Mouse (Mus musculus) embryo, embryonic 11 days (tissue): ENCODE results near the gene Parp8.

Experiments
- DNase-seq: peaks from one replicate; pipeline ENCODE4 v3.0.0-alpha.2; 2015

Gene Parp8

DNA sequence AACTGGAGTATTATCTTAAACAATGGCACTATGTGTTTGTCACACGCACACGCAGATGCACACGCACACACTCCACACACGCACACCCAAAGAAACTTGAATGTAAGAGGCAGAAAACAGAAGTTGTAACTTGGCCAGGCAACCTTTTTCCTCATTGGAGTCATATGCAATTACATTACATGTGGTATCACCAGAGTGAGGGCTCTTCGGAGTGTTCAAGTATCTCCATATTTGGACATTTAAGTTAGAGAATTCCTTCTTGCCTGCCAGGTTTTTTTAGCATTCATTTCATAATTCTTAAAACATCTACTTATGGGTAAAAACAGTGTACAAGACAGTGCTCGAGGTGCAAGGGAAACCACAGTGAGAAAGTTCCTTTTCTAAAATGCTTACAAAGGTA lies 6.7 kb downstream of the Parp8 start:
- DNase-seq, result no peak

DNA sequence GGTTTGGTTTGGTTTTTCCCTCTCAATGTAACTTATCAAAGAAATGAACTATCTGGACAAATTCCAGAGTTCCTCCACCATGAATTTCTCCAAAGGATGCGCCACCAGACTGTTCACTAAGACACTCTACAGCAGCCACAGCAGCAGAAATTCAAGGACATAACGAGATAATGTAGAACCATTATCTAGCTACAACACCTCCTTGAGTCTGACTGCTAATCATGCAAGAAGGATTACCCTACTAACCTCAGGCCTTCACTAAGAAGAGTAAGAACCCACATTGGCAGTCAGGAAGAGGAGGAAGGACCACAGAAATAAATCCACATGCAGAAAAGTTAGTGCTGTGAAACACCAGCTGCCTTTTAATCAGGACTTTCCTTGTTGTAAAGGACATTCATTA lies 11.8 kb downstream of the Parp8 start:
- DNase-seq, result no peak

DNA sequence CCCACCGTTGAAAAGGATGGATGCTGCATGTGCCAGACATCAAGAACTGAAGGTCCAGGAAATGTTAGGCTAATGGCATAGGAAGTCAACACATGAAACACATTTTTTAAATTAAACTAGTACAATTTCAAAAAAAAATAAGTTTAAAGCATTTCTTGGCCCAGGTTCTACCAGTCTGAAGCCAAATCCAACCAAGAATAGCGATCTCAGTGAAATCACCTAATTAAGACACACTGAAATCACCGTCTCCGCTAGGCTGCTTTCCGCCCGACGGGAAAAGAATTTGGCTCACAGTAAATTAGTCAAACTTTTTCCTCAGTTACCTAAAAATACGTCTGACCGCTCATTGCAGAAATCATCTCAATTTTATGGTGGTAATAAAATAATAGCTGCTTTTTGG lies 13.3 kb downstream of the Parp8 start:
- DNase-seq, result no peak

DNA sequence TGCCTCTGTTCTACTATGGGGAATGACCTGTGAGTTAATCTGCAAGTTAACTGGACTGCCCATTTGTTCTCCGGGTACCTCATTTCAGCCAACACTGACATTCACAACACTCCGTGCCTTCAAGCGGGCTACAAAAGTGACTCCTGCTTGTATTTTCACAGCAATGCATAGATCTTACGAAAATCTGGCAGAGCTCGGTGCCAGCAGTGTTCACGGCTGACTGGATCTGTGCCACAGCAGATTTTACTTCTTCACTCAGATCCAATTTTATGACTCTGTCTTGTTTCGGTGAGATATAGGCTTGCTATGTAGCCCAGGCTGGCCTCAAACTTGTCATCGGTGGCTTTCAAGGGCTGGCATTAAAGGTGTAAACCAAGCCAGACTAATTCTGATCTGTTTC lies 15.2 kb downstream of the Parp8 start:
- DNase-seq, result no peak

DNA sequence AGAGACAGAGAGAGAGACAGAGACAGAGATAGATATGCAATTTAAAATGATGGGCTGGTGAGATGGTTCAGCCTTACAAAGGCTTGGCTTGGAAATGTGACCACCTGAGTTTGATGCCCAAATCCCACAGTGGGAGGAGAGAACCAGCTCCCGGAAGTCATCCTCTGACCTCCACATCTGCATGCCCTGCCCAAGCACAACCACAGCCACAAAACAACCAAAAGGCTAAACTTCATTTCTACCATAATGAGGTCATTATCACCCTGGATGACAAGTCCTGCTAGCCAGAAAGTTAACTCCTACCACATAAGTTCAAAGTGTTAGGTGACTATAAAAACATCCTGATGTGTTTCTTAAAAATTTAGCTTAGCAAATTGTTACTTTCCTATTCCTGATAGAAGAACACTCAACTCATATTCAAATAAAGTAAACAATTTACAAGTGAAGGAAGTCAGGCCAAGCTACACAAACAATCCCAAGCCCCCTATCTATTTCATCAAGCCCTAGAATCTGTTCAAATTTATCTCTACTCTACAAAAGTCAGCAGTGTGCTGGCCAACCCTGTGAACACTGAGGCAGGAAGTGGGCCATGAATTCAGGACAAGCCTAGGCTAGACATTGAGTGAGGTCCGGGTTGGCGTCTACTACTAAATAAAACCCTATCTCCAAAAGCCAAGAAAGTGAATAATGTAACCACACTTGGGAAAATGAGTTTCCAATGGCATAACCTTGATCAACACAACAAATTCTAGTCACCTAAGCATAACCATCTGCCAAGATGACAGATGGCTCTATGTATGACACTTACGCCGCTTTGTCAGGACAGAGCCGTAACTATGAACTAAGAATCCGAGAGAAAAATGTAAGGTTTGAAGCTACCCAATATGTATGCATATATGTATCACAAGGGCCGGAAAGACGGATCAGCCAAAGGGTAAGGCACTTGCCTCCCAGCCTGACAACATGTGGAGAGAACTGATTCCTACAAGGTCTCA lies 17.0 kb downstream of the Parp8 start:
- no peak for DNase-seq

DNA sequence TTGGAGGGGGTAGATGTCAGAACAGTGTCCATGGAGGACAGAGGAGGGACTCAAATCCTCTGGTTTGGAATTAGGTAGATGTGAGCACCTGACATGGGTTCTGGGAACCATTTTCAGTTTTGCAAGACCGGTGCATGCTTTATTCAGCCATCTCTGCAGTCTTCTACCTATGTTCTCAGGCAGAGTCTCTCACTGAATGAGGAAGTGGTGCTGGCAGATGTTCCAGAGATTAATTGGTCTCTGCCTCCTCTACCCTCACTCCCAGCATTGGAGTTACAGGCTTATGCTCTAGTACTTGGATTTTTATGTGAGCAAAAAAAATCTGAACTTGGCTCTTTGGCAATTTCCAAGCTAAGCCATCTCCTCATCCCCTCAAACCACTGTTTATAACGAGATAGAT lies 17.8 kb downstream of the Parp8 start:
- DNase-seq, result no peak

DNA sequence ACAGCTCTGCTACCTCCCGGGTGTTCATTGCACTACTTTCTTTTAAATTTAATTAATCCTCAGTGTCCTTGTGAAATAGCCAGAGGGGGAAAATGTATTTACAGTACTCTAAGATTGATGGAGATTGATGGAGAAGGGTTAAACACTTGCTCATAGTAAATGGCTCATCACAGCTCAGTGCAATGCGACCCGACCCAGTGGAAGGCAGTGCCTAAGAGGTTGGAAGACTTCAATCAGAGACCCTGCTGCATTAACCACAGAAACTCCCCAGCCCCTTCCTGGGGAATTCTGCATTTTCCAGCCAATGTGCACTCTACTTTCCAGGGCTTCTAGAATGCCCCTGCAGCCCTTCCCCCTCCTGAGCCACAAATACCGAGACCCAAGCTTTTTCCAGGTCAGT lies 18.7 kb downstream of the Parp8 start:
- DNase-seq, result no peak

DNA sequence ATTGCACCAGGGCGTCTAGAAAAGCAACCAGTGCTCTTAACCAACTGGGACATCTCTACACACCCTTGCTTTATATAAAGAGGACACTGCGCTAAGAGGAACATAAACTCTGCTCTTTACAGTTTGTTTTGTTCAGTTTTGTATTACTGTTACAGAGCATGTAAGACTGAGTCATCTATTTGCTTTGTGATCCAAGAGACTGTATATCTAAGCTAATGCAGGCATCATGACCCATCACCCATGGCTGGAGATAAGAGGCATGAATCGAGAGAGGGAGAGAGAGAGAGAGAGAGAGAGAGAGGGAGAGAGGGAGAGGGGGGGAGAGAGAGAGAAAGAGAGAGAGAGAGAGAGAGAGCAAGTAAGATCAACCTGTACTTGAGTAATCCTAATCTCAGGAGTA lies 24.8 kb downstream of the Parp8 start:
- DNase-seq, result no peak

DNA sequence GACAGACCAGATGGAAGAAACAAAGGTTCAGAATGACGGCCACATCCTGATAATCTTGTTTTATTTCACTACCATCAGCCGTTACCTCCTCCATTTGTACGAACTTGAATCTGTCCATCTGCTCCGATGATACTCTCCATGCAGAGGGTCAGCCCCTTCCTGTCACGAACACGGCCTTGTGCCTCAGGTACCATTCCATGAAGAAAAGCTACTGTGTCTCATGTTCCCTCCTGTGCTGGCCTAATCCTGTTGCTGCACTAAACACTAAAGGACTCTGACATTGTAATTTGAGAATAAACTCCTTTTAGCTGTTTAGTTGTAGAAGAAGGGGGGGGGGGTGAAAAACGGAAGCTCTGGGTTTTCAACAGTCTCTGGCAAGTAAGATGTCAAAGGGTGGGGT lies 33.8 kb downstream of the Parp8 start:
- no peak for DNase-seq

DNA sequence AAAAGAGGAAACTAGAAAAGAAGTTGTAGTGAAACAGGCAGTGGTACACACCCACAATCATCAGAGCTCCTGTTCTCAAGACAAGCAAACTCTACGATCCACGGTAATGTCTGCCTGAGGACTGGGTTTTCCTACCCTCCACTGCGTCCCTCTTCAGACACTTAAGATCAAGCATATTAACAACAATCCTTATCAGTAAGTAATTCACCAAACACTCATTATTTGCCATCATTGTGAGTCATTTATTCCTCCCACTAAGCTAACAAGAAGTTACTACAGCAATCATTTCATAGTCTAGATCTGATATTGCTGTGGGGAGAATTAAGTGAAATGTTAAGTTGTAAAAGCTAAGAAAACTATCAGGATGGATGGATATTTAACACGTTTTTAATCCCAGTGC lies 35.0 kb downstream of the Parp8 start:
- no peak for DNase-seq

DNA sequence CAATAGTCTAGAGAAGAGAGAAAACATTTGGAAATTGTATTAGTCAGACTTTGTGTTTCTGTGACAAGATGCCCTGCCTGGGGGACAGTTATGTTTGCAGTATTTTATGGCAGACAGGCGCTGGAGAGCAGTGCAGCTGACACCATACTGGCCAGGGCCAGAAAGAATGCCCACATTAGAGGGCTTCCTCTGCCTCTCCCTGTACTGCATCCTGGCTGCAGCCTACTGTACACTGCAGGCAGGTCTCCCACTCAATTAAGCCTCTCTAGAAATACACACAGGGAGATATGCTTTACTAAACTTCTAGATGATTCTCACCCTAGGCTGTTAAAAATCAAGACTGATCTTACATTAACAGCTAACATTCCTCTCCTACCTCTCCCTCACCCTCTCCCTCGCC lies 36.6 kb downstream of the Parp8 start:
- no peak for DNase-seq

DNA sequence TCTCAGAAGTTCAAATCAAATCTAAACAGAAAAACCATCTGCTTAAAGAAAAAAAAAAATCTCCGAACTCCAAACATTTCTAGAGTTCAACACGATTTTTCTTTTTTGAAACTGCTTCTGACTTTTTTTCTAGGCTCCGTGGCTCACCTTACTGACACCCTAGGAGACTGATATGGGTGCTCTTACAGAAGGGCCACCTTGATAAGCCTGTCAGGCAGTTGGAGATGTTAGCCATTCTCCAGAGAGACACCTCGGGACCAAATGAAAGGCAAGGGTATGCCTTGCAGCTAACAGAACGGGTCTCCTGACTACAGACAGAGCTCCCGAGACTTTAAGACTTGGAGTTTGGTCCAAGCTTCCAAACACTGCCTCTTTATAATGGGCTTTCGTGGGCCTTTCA lies 37.1 kb downstream of the Parp8 start:
- DNase-seq, result no peak

DNA sequence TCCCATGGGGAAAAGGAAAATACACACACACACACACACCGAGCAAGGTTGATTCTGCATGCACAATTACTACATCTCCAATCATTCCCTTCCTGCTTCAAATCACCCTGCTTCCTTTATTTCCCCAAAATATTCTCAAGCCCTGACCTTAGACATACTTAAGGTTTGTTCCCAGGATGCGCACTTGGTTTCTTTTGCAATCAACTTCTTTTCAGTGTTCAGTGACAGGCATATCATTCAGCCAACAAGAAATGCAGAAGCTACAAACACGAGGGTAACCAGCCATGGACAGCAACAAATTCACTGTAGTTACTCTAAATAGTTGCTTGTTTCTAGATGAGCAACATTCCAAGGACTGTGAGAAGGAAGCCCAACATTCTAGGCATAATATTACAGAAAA lies 38.1 kb downstream of the Parp8 start:
- DNase-seq, result no peak

DNA sequence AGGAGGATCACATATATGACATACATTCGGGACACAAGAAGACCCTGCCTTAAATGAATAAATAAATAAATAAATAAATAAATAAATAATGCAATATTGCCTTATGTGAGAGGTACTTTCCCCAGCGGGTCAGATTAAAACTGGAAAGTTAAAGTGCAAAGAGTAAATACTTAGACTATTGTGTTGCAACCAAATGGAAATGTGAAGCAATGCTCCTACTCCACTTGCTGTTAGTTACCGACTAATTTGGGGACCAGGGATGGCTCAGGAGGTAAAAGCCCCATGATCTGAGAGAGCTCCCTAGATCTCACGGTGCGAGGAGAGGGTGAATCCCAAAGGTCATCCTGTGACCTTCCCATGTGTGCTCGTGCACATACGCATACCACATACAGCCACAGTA lies 38.7 kb downstream of the Parp8 start:
- DNase-seq, result no peak

DNA sequence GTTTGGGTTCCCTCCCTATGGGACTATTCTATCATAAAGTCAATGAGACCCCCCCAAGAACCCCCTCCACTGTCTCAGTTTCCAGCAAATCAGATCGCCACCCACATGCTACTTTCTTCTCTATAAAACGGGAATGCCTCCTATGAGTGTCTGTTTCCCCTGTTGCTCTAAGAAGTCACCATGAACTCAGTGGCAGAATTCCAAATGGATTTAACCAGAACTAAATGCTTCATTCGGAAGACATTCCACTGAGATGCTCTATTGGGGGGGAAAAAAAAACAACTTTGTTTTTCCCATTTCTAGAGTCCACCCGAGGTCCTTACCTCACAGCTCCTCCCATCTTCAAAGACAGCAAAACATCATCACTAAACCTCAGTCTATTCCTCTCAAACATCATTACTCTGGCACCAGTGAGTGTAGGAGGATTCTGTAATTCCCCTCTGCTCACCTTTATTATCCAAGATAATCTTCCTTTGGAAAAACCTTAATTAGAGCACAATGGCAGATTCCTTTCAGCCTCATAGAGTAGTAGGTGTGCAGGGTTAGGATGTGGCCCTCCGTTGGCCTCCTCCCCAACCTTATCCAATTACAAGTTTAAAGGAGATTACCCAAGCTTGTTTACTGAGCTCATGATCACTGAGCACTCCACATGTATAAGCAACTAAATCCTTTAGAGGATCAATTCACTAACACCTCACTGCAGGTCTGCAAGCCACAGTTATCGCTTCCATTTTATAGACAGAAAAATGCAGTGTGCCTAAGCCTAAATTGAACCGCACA lies 51.1 kb downstream of the Parp8 start:
- DNase-seq, result no peak

DNA sequence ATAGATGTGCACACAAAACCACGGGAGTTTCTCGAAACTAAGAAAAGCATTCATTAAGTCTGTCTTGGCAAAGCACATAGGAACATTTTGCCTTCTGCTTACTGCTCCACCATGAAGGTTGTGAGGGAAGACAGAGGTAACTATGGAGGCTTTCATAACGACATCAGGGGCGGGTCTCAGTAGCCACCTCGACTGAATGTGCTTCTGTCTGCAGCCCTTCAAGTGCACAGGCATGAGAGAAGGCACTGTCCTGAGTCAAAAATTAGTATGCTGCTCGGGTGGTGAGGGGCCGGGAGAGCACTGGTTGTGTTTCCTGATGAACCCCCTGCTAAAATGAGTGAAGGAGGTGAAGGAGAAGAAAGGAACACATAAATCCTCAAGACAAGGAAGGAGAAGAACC lies 51.8 kb downstream of the Parp8 start:
- DNase-seq, result no peak

DNA sequence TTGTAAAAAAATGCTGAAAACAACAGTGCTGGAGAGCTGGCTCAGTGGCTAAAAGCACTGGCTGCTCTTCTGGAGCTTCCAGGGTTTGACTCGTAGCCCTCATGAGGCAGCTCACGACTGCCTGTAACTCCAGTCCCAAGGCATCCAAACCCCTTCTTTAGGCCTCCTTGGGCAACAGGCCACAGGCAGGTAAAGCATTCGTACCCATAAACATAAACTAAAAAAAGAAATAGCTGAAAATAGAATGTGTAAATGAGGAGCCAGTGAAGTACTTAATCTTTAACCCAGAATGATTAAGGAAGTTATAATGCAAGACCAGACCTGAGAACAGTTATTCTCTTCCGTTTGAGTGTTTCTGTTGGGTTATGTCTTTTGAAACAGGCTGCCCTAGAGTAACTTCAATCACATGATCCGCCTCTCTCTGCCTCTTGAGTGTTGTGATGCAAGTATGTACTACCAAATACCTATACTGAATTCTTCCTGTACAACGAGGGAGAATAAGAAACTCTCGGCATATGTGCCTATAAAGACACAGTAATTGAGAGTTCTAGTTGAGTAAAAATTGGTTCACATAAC lies 53.2 kb downstream of the Parp8 start:
- no peak for DNase-seq

DNA sequence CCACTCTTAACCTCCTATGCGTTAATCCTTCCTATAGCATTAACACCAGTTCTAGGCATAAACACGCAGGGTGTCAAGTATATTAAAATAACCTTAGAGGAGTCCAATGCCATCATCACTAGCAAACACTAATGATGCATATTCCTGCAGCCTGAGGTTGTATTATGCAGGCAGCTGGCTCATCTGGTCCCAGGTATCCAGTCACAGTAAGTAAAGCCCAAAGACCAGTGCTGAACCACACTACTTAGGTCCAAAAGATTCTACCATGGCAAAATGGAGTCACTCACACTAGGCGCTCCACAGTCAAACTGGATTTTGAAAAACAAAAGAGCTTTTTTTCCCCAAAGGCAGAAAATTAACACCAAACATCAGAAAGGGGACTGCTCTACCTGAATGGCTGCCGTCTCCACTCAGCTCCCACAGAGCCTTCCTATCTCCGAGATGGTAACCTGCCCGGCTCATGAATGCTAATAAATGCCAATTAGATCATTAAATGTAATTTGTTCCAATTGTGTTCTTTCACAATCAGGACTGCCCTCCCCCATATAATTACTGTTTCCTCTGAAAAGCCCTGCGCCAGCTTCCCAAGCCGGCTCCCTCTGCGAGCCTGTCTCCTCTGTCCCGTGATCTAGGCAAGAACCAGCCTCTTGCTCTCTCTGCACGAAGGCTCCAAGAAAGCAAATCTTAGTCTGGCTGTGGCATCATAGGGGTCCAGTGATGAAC lies 54.5 kb downstream of the Parp8 start:
- no peak for DNase-seq

DNA sequence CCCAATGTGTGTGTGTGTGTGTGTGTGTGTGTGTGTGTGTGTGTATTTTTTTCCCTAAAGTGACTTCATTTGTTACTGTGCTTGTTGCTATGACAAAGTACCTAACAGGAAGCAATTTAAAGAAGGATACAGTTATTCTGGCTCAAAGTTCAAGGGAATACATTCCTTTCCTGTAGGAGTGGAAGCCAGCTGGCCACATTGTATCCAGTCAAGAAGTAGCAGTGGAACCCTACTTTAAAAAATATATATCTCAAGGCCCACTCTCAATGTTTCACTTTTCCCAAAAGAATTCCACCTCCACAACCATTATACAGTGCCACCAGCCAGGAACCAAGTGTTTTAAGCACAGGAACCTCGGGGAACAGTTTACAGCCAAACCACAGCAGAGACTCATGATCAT lies 55.7 kb downstream of the Parp8 start:
- DNase-seq, result no peak

DNA sequence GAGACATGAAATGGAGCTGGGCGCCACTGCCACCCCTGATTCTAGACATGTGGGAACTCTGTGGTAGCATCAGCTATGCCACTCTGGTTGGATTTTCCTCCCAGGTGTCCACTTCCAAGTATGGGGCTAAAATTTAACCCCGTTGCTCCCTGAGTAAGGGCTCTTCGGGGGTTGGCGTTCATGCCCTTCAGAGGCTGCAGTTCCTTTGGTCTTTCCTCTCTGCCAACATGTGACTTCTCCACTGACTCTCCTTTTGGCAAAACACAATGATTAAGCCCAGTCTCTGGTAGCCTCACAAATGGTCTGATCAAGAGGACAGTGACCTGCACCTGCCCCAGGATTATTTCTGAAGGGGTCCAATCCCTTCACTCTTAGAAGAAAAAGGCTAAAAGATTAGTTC lies 56.4 kb downstream of the Parp8 start:
- DNase-seq, result no peak

DNA sequence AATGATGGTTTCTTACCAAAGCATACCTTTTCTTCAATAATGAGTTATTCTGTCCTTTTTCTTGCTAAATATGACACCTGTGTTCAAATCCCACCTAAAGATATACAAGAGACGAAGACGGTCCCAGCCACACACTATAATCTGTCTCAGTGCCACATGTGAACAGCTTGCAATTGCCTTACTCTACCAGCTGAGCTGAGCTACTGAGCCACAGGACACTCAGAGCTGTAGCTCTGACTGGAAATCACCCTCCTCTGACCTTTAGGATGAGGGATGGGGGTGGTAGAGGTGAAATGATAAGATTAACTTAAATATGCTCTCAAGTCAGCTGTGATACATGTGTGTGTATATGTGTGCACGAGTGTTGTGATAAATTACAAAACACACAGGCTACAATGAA lies 57.9 kb downstream of the Parp8 start:
- no peak for DNase-seq

DNA sequence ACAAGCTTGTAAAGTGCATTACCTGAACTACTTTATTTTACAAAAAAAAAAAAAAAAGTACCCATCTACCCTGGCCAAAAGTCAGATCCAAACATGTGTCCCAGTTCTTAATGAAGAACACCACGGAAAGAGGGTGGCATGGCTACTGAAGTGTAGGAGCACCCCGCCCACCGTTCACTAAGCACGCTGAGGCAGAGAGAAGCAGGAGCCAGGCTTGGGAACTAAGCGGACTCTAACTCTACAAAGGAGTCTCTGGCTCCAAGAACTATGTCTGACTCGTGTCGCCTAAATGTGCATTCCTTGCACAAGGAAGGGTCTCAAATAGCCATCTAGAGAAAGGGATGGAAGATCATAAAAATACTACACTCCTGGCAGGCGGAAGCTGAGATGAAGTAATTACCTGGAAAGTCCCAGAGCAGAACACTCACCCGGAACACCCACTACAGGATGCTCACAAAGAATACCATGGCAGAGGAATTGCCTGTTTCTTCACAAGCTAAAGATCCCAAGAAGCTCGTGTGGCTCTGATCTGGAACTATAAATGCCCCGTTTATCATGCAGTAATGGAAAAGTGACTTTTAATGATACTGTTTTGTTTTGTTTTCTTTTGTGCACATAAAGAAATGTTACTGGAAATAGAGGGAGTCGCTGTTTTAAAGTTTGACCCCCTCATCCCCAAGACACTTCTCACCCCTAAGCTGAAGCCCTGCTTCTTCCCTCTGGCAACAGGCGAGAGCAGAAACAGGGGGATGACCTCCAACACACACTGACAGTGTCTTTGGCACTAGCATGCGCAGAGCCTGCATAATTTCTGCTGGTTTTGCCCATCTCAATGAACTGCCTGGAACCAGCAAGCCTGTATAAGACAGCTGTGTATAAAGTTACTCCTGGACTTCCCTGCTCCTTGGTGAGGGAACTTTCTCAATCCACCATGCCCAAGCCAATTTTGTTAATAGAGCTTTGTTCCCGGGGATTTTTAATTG lies 62.6 kb downstream of the Parp8 start:
- no peak for DNase-seq
